Mouse (Mus musculus): ENCODE measurements at regions not wholly inside any gene's neighbourhood (a gene's known extent, or its start where the extent isn't known, plus 50 kb on each side); places are given as distances from the start of the nearest gene placed in this dataset.

DNA sequence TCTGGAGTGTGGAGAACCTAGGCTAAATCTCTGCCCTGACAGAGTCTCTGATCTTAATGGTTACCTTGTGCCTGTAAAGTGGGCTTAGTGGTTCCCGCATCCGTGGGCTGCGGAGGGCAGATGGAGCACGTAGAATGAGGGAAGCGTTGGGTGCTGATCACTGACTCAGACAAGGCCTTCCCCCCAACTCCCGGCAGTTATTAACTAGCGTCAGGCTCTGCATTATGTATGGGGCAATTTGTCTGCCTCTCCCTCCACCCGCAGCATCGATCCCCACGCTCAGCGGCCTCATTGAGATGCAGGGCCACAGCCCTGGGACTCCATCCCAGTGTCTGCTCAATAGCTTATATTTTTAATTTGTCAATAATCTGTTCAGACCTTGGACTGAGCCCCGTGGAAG lies 164.8 kb downstream of the Gm26897 start:
- ATAC-seq (replicated peaks; ENCODE audit: low FRiP score): no peak
- peaks cover 87% of the 10 kb centered on the region for H3K27me3 ChIP-seq
- H3K27ac ChIP-seq: no peak overlapping the region
- H3K9ac ChIP-seq: no peak overlapping the region
- H3K4me3 ChIP-seq (replicated peaks): no peak overlapping the region
- H3K4me2 ChIP-seq: no peak overlapping the region
- no peaks in the 10 kb centered on the region for H3K9me3 ChIP-seq (replicated peaks)
- H3K36me3 ChIP-seq: no peaks in the 10 kb centered on the region
- WGBS: 68% methylated on average over 12 of the region's 12 CpGs
- H3K4me1 ChIP-seq: peaks cover 19% of the 10 kb centered on the region

DNA sequence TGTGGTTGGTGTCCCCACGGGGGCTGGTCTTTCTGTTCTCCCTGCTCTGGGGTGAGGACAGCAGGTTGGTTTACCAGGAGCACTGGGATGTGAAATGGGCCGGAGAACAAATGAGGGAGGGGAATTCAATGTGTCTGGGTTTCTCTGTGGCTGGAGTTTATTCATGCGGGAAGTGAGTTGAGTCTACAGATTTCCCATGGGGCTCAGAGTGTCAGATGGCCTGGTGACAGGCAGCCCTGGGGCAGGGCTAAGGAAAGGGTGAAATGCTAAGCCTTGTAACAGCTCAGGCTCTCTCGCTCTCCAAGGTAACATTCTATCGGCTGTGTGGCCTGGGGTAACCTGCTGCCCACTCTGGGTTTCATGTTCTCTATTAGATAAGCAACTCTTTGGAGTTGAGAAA lies 167.5 kb downstream of the Gm26897 start:
- H3K27me3 ChIP-seq: peaks cover 67% of the 10 kb centered on the region
- H3K36me3 ChIP-seq: no peaks in the 10 kb centered on the region
- WGBS: 53% methylated on average over 5 of the region's 5 CpGs
- no peak overlapping the region for H3K9ac ChIP-seq
- no peak overlapping the region for H3K4me2 ChIP-seq
- H3K9me3 ChIP-seq (replicated peaks): no peaks in the 10 kb centered on the region; the same call in 1 of the 2 replicates
- H3K4me1 ChIP-seq: peaks cover 6% of the 10 kb centered on the region
- H3K4me3 ChIP-seq (replicated peaks): no peak overlapping the region
- H3K27ac ChIP-seq: no peak overlapping the region
- ATAC-seq (replicated peaks; ENCODE audit: low FRiP score): no peak

DNA sequence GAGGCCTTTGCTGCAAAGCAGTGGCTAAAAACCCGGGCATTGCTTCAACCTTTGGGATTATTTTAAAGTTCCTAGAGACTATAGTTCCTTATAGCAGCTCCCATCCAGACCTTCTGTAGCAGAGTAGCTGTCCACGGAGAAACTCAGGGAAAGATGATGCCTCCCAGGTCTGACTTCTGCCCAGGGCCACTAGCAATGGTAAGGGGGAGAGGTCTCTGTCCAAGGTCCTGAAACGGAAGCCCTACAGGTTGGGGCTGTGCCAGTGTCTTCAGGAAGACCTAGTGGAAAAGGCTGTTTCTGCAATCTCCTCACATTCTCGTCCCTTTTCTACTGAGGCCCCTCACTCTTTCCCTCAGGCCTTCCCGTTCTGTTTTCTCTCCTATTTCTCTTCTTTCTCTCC lies 168.0 kb downstream of the Gm26897 start:
- no peaks in the 10 kb centered on the region; the same call in 1 of the 2 replicates for H3K9me3 ChIP-seq (replicated peaks)
- no peak for ATAC-seq (replicated peaks; ENCODE audit: low FRiP score)
- peaks cover 6% of the 10 kb centered on the region for H3K4me1 ChIP-seq
- H3K4me2 ChIP-seq: no peak overlapping the region
- peaks cover 63% of the 10 kb centered on the region for H3K27me3 ChIP-seq
- H3K4me3 ChIP-seq (replicated peaks): no peak overlapping the region
- WGBS: 17% methylated on average over 5 of the region's 5 CpGs
- H3K9ac ChIP-seq: no peak overlapping the region
- no peaks in the 10 kb centered on the region for H3K36me3 ChIP-seq
- H3K27ac ChIP-seq: no peak overlapping the region

DNA sequence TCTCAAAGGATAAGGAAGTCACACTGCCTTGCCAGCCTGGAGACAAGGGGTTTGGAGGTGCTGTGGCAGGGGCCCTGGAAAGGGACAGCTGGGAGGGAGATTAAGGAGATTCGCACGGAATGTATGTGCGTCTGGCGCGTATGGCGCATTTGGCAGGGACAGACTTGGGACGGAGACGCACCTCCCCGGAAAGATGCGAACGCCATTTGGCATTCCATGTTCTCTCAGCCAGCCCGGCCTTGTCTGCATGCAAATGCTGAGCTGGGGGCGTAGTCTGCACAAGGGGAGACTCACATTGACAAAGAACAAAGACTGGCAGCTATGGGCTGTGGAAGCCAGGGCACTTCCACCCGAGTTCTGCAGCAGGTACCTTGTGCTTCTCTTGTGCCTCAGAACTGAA lies 174.4 kb downstream of the Gm26897 start:
- Histone ChIP-seq H3K27me3 (peaks cover 38% of the 10 kb centered on the region), H3K4me3 (replicated peaks) (no peak overlapping the region), H3K9ac (no peak overlapping the region), H3K4me2 (no peak overlapping the region), H3K36me3 (no peaks in the 10 kb centered on the region), H3K27ac (no peak overlapping the region), H3K4me1 (peaks cover 5% of the 10 kb centered on the region; the same call in 1 of the 2 replicates), H3K9me3 (replicated peaks) (no peaks in the 10 kb centered on the region; the same call in 1 of the 2 replicates)
- WGBS: 80% methylated on average over 14 of the region's 14 CpGs
- ATAC-seq (replicated peaks; ENCODE audit: low FRiP score): no peak

DNA sequence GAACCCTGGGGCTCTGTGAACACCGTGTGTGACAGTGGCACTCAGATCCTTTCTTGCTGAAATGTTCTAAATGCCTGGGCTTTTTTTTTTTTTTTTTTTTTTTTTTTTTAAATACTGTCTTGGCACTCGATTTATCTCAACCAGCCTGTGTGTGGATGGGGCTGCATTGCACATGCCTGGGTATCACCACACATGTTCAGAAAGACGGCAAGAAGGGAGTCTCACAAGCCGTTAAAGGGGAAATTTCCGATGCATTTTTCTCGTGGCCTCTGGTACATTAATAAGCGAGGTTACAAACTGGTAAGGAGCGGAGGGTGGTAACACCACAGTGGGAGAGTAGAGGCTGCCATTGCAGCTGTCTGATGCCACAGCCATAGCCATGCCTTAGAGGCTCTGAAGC lies 176.8 kb downstream of the Gm26897 start:
- Histone ChIP-seq H3K4me3 (replicated peaks) (no peak overlapping the region), H3K9ac (no peak overlapping the region), H3K4me1 (peaks cover 9% of the 10 kb centered on the region), H3K27ac (no peak overlapping the region), H3K27me3 (peaks cover 36% of the 10 kb centered on the region), H3K4me2 (no peak overlapping the region), H3K36me3 (no peaks in the 10 kb centered on the region), H3K9me3 (replicated peaks) (no peaks in the 10 kb centered on the region)
- WGBS: 76% methylated on average over 8 of the region's 8 CpGs
- ATAC-seq (replicated peaks; ENCODE audit: low FRiP score): no peak

DNA sequence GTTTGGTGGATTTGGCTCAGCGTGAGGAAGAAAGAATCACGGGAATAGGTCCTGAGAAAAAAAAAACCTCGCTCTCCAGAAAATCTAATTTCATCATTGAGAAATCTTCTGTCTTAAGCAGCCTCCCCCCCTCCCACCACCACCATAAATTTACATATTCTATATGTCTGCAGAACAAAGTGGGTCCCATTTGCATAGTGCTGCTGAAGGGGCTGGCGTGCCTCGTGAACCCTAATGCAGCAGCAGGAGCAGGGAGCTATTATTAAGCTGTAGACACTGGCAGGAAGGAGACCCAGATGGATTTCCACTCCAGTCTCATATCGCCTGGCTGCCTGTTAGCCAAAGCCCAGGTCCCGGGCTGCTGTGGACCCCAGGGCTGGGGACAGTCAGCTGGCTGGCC lies 179.6 kb downstream of the Gm26897 start:
- 0 out of 2 replicates have a peak overlapping the region, but pooled peaks have one; percentile 22 for H3K27ac ChIP-seq
- H3K4me2 ChIP-seq: no peak overlapping the region
- whole genome bisulfite sequencing: 48% methylated on average over 7 of the region's 7 CpGs
- peaks cover 13% of the 10 kb centered on the region for H3K4me1 ChIP-seq
- H3K27me3 ChIP-seq: peaks cover 46% of the 10 kb centered on the region
- ATAC-seq (replicated peaks; ENCODE audit: low FRiP score): no peak
- H3K9ac ChIP-seq: no peak overlapping the region
- H3K4me3 ChIP-seq (replicated peaks): no peak overlapping the region
- H3K9me3 ChIP-seq (replicated peaks): no peaks in the 10 kb centered on the region
- no peaks in the 10 kb centered on the region for H3K36me3 ChIP-seq

DNA sequence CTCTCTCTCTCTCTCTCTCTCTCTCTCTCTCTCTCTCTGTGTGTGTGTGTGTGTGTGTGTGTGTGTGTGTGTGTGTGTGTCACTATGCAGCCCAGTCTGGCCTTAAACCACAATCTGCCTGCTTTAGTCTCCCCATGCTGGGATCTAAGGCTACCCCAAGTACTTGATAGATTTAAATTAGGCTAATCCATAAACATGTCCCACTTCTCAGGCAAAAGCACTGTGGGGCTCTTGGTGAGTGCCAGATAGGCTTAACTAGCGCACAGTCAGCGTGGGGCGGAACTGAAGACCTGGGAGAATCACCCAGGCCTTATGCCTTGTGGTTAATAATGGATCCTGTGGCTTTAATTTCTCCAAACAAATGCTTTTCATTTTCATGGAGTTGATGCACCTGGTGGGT lies 180.6 kb downstream of the Gm26897 start:
- Histone ChIP-seq H3K9me3 (replicated peaks) (no peaks in the 10 kb centered on the region), H3K4me3 (replicated peaks) (no peak overlapping the region), H3K27me3 (peaks cover 46% of the 10 kb centered on the region), H3K36me3 (no peaks in the 10 kb centered on the region), H3K27ac (no peak overlapping the region), H3K4me1 (peaks cover 18% of the 10 kb centered on the region), H3K9ac (no peak overlapping the region), H3K4me2 (no peak overlapping the region)
- WGBS: 85% methylated on average over 3 of the region's 3 CpGs
- ATAC-seq (replicated peaks; ENCODE audit: low FRiP score): no peak

DNA sequence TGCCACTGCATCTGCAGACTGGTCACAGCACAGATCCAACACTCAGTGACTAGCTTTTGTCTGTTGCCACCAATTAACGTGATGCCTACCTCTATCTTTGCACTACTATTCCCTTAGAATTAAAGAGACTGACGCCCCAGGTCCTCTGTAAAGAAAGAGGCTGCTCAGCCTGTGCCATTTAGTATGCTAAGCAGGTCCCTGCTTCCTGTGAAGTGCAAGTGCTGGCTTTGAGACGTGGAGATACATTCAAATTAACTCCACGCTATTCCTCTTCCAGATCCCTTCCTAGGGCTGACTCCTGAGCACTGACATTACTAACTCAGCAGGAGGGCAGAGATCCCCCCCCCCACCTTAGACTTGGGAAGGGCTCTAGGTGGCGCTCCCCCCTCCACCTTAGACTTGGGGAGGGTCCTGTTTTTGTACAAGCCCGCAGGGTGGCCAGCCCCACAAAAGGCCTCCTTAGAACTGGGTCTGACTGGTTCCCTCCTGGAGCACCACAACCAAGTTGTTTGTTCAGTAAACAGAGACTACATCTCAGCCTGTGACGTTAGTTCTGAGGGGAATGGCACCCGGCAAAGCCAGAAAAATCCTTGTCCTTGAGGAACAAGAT lies 184.0 kb downstream of the Gm26897 start:
- no peaks in the 10 kb centered on the region for H3K9me3 ChIP-seq (replicated peaks)
- ATAC-seq (replicated peaks; ENCODE audit: low FRiP score): no peak
- H3K4me3 ChIP-seq (replicated peaks): no peak overlapping the region
- no peak overlapping the region for H3K27ac ChIP-seq
- H3K4me2 ChIP-seq: no peak overlapping the region
- peaks cover 24% of the 10 kb centered on the region for H3K4me1 ChIP-seq
- peaks cover 42% of the 10 kb centered on the region for H3K27me3 ChIP-seq
- WGBS: 31% methylated on average over 8 of the region's 8 CpGs
- no peaks in the 10 kb centered on the region for H3K36me3 ChIP-seq
- no peak overlapping the region for H3K9ac ChIP-seq

DNA sequence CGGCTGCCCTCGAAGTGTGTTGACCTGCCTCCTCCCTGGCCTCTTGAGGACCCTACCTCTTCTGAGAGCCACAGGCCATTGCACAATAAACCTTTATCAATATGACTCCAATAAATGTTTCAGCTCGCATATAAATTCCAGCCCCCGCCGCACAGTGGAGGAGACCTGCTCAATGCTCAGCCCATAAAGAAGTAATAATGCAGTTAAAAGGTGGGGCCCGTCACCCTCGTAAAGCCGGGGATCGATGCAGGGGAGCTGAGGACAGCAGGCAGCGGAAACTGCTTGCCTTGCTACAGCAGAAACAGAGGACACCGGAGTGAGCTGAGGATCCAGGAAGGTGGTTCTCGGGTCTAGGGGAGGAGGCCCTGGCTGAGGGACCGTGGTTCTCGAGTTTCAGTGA lies 185.2 kb downstream of the Gm26897 start:
- Histone ChIP-seq H3K4me2 (no peak overlapping the region), H3K9me3 (replicated peaks) (no peaks in the 10 kb centered on the region), H3K27me3 (peaks cover 42% of the 10 kb centered on the region), H3K27ac (no peak overlapping the region), H3K36me3 (no peaks in the 10 kb centered on the region), H3K4me1 (peaks cover 26% of the 10 kb centered on the region), H3K9ac (no peak overlapping the region), H3K4me3 (replicated peaks) (no peak overlapping the region)
- ATAC-seq (replicated peaks; ENCODE audit: low FRiP score): no peak
- WGBS: 16% methylated on average over 14 of the region's 14 CpGs

DNA sequence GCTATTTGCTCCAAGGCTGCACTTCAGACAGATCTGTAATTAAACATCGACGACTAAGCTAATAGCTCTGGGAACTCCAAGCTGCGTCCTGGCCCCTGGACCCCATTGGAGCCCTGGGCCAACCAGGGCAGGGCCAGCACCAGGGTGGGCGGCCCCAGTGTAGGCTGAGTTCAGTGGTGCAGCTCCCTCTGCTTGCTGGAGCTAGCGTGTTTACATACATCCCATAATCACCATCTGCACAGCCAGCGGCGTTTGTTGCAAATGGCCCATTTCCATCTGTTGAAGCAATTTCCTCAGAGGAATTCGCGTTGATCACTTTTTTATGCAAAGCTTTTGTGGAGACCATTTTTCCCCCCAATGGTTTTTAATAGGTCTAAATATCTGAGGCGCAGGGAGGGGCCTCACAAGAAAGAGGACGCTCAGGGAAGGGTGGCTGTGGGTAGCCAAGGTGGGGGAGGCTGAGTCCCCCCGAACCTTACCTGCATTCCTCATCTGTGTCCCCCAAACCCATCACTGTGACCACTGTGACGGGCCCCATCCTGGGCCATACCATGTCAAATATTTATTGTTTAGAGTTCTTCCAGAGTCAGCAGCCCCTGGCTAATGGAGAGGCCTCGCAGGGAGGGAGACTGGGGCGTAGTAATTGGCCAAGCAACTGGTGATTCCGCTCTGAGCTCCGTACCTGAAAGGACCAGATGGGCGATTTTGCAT lies 189.4 kb downstream of the Gm26897 start:
- H3K9me3 ChIP-seq (replicated peaks): no peaks in the 10 kb centered on the region
- ATAC-seq (replicated peaks; ENCODE audit: low FRiP score): peak; percentile 58; the same call in 1 of the 2 replicates
- peaks cover 22% of the 10 kb centered on the region for H3K4me1 ChIP-seq
- no peaks in the 10 kb centered on the region for H3K36me3 ChIP-seq
- H3K4me3 ChIP-seq (replicated peaks): no peak overlapping the region
- WGBS: 40% methylated on average over 18 of the region's 18 CpGs
- no peak overlapping the region for H3K9ac ChIP-seq
- peak overlapping the region; percentile 33; the same call in 1 of the 2 replicates for H3K27ac ChIP-seq
- H3K4me2 ChIP-seq: no peak overlapping the region
- H3K27me3 ChIP-seq: peaks cover 27% of the 10 kb centered on the region

DNA sequence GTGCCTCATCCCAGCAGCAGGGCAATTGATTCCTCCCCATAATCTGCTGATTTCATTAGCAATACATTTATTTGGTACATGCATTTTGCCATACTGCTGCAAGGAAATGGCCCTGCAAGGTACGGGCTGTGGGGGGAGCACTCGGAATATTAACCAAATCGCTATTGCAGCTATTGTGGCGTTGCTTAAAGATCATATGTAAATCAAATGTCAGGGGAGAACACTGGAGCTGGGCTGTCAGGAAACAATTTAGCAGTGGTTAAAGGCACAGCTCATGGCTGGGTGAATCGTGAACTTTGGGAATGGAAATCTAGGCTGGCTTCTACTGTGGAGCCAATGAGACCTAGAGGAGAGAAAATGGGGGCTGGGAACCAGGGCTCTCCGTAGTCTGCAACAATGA lies 192.0 kb downstream of the Gm26897 start:
- ATAC-seq (replicated peaks; ENCODE audit: low FRiP score): no peak
- Histone ChIP-seq H3K4me1 (peaks cover 27% of the 10 kb centered on the region), H3K4me2 (no peak overlapping the region), H3K27me3 (peaks cover 12% of the 10 kb centered on the region; the same call in 1 of the 2 replicates), H3K4me3 (replicated peaks) (no peak overlapping the region), H3K9ac (no peak overlapping the region), H3K9me3 (replicated peaks) (no peaks in the 10 kb centered on the region), H3K27ac (no peak overlapping the region), H3K36me3 (no peaks in the 10 kb centered on the region)
- 64% methylated on average over 6 of the region's 6 CpGs for WGBS

DNA sequence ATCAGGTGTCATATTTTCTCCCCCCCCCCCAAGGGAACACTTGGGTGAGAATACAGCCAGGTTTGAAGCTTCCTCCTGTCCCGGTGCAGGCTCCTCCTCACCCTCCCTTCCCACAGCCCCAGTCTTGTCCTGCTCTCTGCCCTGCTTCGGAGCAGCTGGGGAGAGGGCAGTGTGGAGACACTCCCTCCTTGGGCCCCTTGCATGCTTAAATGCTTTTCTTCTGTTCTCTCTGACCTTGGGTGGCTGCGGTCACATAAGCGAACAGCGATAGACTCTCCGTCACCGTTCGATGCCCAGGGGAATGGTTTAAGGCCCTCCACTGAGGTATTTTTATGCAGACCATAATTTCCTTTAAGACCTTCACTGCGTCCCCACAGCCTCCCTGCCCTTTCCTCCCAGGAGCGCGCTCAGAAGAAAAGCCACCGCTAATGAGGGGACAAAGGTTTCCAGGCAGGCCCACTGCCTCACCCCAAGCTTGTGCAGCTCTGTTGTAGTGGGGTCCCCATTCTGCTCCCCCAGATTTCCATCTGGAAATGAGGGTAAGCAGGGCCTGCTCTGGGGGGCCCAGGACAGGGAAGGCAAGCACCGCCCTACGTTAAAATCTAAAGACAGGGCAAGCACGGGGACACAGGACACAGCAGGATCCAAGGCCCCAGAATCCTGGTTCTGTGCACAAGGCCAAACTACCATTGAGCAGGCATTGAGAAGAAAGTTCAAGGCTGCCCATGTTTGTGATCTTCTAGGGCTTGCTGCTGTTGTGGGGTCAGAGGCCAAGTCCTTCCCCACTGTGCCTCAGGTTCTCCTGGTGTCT lies 195.7 kb downstream of the Gm26897 start:
- Histone ChIP-seq H3K36me3 (no peaks in the 10 kb centered on the region), H3K9me3 (replicated peaks) (no peaks in the 10 kb centered on the region), H3K4me1 (peaks cover 12% of the 10 kb centered on the region), H3K4me3 (replicated peaks) (no peak overlapping the region), H3K27me3 (peaks cover 6% of the 10 kb centered on the region; the same call in 1 of the 2 replicates), H3K4me2 (no peak overlapping the region), H3K9ac (no peak overlapping the region), H3K27ac (no peak overlapping the region)
- 32% methylated on average over 15 of the region's 15 CpGs for whole genome bisulfite sequencing
- ATAC-seq (replicated peaks; ENCODE audit: low FRiP score): peak; percentile 69; the same call in 1 of the 2 replicates
